Mouse (Mus musculus) thymus, adult 2 months (tissue): Measurements from ENCODE around the gene Olfr1131.

Experiments
- CTCF ChIP-seq: fragments of 200-500 bp; IDR thresholded peaks from 2 replicates; pipeline ENCODE4 v1.5.1; 2012; ENCODE audit warnings: mild to moderate bottlenecking, control low read depth, low read length, moderate library complexity, borderline replicate concordance; ENCODE audit not compliant: control insufficient read depth, poor library complexity, insufficient read depth; ENCODE audit errors: extremely low read depth
- POLR2A ChIP-seq: fragments of 200-500 bp; IDR thresholded peaks from 2 replicates; pipeline ENCODE4 v1.6.1; 2012; ENCODE audit warnings: mild to moderate bottlenecking, low read length, control low read depth, moderate library complexity; ENCODE audit not compliant: control insufficient read depth, poor library complexity, insufficient read depth; ENCODE audit errors: extremely low read depth

DNA sequence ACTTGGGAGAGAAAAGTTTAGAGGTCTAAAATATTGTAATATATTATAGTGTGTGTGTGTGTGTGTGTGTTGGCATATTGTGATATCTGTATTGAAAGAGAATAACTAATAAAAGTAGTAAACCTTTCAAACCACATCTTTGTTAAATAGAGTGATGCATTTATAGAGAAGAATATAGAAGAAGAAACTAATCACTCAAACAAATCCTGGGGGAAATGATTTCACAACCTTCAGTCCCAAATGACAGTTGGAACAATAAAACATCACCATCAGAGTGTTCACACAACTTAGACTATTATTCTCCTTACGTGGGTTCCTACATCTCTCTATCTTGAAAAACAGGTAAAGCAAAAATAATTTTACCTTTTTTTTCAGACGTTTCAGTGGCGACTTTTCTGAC, at the start of gene Olfr1131:
- TF ChIP-seq CTCF (no peak), POLR2A (no peak)
